Mouse (Mus musculus): ENCODE measurements around the gene Fggy.

Gene Fggy

DNA sequence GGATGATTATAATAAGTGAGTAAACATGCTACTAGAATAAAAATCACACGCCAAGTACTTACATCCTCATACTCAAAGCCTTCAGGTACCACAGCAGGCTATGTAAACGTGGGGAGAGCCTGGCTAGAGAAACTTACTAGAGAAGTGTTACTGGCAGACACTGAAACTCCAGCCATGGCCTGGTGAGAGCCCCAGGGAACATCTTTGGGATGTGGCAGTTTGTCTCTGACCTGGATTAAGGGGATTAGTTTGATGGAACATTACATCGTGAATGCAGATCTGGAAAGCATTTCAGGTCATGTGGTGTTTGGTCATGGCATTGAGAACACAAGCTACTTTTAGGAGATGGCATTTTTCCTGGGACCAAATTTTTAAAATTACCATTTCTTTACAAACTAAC is 303.3 kb downstream of the Fggy start:
- DNase-seq (ENCODE audit: inconsistent ontology term): no peak

DNA sequence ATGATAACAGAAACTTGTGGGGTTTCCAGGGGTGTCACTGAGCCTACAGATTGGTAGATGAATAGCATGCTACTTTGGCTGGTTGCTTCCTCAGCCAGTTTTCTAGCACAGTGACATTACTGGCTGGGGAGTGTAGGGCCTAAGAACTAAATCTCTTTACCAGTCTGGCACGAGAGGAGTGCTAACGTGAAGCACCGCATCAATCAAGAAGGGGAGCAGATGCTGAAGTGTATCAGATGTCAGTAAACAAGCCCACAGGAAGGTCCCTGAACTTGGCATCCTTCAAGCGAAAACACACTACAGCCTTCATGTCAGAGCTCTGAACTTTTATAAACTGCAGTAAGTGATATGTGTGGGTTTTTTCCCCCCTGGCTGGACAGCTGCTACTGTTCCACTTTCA is 303.8 kb downstream of the Fggy start:
- no peak for DNase-seq (ENCODE audit: inconsistent ontology term)

GRCm38 (mm10) chr4:95861741-95862155 is 304.4 kb downstream of the Fggy start:
- peak; percentile 75 for DNase-seq (ENCODE audit: inconsistent ontology term)

- no peak for DNase-seq (ENCODE audit: inconsistent ontology term)
These were observed 305.0 kb downstream of the Fggy start for GRCm38 (mm10) chr4:95862276-95862675.

DNA sequence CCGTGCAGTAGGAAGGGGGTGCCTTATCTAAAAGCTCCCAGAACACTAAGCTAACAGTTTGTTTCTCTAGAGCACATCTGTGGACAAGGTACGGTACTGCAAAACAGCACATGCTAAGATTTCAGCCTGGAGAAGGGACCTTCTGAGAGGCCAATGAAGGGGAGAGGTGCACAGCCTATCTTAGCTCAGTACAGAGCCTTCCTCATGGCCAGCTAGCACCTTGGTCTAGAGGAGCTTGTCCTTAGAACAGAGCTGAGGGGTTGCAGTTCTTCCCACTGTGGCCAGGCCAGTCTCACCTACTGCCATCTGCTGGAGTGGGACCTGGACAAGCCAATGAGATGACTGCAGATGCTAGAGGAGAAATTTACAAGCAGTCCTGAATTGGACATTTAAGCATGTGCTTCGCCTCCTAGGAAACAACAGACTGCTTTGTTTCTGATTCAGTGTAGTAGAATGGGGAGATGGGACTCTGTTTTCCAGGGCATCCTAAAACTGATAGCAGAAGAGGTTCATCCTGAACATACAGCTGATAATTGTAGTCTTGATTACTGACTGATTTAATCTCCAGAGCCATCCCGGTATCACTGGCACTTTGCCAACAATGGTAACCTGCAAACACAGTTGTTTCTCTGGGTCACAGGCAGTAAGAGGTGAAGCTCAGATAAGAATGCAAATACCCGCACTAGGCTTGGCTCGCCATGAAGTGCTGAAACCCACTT is 305.6 kb downstream of the Fggy start:
- no peak for DNase-seq (ENCODE audit: inconsistent ontology term)

- DNase-seq (ENCODE audit: inconsistent ontology term): no peak
These were observed 306.1 kb downstream of the Fggy start for GRCm38 (mm10) chr4:95863500-95863803.

DNA sequence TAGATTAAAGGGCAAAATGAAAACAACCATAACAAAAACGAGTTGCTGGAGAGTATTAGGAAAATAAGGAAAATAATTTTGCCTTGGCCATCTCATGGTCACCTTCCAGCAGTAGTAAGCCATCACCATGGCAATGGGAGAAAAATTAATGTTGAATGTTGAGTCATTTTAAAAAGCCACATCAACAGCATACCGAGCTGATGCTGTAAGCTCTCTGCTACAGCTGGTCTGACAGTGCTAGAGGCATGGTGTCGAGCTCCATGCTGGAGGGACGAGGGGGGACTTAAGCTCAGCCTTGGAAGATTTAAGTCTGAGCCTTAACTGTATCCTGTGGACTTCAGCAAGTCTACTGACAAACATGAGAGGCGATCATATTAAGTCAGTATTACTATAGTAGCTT is 307.9 kb downstream of the Fggy start:
- peak; percentile 42 for DNase-seq (ENCODE audit: inconsistent ontology term)

- no peak for DNase-seq (ENCODE audit: inconsistent ontology term)
These were observed 308.6 kb downstream of the Fggy start for GRCm38 (mm10) chr4:95865882-95866281.

DNA sequence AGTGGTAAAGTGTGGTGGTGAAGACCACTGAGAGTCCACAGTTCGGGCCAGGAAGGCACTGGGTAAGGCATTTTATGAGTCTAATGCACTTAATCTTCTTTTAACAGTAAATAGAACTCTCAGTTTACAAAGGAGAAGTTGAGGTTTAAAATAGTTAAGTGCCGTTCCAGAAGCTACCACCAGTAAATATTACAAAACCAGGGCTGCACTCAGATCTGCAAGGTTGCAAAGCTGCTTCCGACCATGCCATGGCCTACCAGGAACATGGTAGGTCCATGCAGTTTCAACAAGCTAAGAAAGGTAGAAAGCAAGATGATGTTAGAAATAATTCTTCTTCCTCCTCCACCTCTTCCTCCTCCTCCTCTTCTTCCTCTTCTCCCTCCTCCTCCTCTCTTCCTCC is 309.8 kb downstream of the Fggy start:
- DNase-seq (ENCODE audit: inconsistent ontology term): no peak

GRCm38 (mm10) chr4:95868348-95868747 is 311.0 kb downstream of the Fggy start:
- DNase-seq (ENCODE audit: inconsistent ontology term): no peak

DNA sequence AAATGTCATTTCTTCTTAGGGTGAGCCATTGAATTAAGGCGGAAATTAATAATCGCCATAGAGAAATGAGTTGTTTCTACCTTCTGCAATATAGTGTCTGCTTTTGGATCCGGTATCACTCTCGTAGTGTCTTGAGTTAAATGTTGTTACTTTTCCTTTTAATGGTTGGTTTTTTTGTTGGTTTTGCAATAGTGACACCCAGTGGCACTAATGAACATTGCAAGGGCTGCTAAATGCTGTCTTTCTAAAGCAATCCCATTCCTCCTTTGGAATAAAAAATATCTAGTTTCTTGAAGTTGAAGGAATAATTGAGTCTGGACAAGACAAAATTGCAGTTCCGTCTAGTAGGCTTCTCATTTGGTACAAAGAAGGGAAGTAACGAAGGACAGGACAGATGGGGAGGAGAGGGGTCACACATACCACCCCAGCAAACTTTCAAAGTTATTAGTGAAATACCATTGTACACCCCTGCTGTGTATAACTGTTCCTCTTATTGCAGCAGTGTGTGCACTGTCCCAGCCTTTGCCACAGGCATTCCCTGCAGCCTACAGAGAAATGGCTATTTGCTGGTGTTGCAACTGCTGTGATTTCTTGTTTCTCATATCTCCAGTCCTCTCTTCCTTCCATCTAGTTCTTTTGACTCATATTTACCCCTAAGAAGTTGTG is 314.0 kb downstream of the Fggy start:
- peak; percentile 59 for DNase-seq (ENCODE audit: inconsistent ontology term)

- no peak for DNase-seq (ENCODE audit: inconsistent ontology term)
These were observed 318.6 kb downstream of the Fggy start for GRCm38 (mm10) chr4:95875896-95876295.

DNA sequence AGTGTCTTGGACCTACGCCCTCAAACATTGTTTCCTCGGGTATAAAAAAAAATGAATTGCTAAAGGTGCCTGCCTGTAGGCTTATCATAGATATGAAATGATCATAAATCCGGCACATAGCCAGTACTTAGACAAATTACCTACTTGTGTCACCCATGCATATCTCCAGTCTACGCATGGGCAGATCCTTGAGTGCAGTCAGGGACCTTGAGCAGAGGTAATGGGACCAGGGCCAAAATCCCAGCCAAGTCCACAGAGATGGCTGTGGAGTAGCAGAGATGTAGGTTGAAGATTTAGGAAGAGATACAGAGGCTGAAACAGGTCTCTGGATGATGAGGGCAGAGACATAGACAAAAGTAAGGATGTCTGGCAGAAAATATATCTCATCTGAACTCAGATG is 320.1 kb downstream of the Fggy start:
- DNase-seq (ENCODE audit: inconsistent ontology term): no peak

DNA sequence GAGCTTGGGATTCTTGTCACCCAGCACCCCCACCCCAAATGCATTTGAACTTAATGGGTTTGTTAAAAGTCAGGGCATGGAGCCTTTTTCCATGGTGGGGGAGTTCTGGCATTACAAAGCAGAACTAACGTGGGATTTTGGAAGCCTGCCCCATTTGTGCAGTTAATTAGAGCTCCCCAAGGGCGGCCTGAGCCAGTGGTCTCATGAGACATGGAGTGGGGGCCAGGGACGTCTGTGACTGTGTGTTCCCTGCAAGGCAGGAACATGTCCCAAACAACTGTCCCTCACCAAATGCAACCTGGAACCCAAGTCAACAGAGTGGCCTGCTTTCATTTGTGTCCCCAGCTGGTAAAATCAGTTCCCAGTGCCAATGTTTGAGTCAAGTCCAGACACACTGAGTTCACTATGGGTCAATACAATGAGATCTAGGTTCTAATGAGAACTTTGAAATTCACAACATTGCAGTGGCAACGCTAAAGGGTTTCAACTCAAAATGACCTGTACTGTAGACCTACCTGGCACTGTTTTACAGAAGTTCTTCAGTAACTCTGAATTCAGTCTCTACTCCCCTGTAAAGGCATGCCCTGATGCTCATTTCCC is 324.5 kb downstream of the Fggy start:
- DNase-seq (ENCODE audit: inconsistent ontology term): no peak

DNA sequence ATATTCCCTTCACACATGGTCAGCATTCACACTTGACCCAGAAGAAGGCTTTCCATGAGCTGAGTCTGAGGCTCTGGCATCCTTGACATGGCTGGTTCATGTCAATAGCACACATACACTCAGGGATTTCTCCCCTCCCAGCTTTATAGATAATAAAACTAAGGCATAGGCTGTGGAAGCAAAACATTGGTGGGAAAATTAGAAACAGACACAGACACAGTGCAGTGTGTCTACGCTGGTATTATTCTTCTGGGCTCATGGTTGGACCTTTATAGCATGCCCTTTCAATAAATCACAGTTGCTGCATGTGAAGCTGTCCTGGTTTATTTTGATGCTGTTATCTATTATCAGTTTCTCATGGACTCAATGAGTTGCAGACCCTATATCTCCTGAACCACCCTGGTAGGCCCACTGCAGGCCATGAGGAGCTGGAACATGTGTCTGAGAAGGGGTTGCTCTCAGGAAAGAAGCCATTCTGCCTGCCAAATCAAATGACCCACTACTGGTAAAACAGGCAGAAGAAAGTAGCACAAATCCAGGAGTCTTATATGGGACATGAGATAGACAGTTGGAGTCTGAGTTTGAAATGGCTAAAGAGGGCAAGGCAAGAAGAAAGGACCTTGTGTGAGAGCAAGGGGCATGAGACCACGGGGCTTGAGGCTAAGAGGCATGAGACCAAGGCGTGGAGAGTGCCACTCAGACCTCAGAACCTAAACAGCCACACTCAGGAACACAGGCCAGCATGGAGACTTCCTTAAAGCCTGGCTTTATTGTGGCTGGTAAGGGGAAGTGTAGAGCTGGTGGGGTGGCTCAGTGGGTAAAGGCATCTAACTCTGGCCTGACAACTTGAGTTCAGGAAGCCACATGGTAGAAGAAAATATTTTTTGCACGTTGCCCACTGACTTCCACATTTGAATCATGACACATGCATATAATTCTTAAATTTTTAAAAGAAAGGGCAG is 327.2 kb downstream of the Fggy start:
- no peak for DNase-seq (ENCODE audit: inconsistent ontology term)

DNA sequence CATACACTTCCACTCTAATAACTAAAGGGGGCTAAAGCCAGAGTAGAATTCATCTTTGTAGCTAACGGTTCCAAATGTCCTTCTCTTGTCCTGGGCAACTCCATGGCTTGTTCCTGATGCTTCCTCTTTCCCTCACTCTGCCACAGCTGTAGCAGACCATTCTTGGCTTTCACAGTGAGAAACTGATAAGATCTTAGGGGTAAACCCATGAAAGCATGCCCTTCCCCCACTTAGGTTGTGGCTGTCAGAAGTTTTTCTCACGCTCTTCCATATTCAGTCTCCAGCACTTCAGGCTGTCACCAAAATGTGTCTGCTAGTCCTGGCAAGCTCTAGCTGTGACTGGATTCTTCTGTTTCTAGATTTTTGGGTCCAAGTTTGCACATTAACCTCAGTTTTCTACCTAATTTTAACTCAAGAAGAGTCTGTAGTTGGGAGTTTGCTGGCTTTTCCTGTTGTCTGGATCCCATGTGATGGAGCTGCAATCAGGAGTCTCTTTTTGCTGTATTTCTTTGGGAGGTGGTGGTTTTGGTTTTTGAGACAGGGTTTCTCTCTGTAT is 338.0 kb downstream of the Fggy start:
- no peak for DNase-seq (ENCODE audit: inconsistent ontology term)

DNA sequence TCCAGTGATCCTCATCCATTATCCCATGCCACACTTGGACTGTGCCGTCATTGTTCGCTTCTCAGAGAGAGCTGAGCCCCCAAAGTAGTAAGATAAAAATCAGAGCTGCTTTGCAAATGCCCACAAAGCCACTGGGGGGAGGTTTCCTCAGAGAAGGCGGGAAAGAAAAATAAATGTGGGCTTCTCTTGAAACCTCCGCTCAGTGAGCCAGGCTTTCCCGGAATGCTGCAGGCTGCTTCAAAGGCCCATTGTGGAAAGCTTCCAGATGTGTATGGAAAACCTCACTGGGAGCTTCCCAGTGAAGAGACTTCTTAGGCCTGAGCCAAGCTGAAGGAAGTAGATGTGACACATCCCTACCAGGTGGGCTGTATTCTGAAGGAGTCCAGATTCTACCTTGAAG is 339.3 kb downstream of the Fggy start:
- no peak for DNase-seq (ENCODE audit: inconsistent ontology term)

DNA sequence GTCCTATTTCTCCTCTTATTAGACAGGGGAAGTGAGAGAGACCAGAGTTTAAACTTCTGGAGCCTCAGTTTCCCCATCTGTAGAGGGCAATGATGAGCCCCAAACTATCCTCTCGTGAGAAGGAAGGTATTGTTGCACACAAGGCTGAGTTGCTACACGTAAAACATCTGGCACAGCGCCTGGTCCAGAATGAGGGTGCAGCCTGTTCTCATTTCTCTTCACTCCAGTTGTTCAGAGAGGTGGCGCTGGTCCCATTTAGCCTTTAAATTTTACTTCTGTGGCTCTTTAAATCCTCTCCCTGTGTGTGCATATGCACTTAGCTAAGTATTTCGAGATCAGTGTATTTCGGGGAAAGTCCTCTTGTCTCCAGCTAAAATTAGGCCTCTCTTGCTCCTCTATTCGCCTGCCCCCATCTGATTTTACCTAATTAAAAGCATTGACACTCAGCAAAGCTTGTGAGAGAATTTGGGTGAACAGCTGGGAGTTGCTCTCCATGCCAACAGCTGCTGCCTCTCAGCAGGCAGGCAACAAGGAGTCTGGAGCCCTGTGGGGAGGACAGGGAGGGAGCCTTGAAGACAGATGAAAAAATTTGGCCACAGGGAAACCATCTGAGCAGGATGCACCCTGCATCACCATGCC is 340.0 kb downstream of the Fggy start:
- DNase-seq (ENCODE audit: inconsistent ontology term): no peak

DNA sequence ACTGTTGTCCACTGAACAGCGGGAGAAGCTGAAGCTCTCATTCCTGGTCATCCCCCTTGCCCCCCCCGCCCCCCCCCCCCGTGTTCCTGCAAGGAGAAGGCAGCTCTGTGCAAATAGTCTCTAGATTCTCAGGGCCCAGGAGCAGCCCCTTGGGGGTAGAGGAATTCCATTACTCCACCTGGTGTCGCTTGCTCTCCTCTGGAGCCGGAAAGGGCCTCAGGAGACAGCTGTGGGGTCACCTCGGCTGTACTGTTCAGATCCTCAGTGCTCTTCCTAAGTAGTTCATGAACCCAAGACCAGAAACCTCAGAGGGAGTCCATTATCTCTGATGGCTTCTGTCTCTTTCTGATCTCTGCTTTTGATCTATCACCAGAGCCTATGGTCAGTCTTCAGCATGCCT is 341.4 kb downstream of the Fggy start:
- no peak for DNase-seq (ENCODE audit: inconsistent ontology term)

- no peak for DNase-seq (ENCODE audit: inconsistent ontology term)
These were observed 342.8 kb downstream of the Fggy start for GRCm38 (mm10) chr4:95899926-95900712.

- DNase-seq (ENCODE audit: inconsistent ontology term): no peak
These were observed 343.5 kb downstream of the Fggy start for GRCm38 (mm10) chr4:95900815-95901214.

All from Muller cell, postnatal 12 days (primary cell).